Mouse (Mus musculus) megakaryocyte, embryonic 14.5 days (primary cell): ENCODE results near the gene Cbx6.
"Not testable (repeated sequence)": the region's sequence is repeated elsewhere in the genome, so short reads cannot be mapped to it uniquely, and the experiment has no call there.

Source experiments
- FLI1 ChIP-seq: IDR thresholded peaks from 2 replicates; pipeline ENCODE4 v1.6.1; 2012; ENCODE audit warnings: low read length, inconsistent platforms, mixed read lengths
- GATA1 ChIP-seq: IDR thresholded peaks from 3 replicates; pipeline ENCODE4 v1.6.1; 2012; ENCODE audit warnings: mixed read lengths, low read length, inconsistent platforms, borderline replicate concordance

DNA sequence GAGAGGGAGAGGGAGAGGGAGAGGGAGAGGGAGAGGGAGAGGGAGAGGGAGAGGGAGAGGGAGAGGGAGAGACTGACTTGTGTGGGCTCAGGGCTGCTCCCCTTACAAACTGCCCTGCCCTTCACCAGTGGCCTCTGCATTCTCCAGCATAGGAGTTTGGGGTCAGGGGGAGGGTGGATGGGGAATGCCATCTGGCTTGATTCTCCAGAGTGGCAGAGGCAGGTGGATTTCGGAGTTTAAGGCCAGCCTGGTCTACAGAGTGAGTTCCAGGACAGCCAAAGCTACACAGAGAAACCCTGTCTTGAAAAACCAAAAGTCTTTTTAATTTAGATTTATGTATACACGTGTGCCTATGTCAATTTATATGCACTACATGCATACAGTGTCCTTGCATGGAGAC, 21.6 kb downstream of the Cbx6 start:
- TF ChIP-seq FLI1, GATA1: not testable (repeated sequence)
